Mouse (Mus musculus) heart, adult 18-20 months (tissue): ENCODE measurements at regions not wholly inside any gene's neighbourhood (a gene's known extent, or its start where the extent isn't known, plus 50 kb on each side); places are given as distances from the start of the nearest gene placed in this dataset.
"Not testable (repeated sequence)": the region's sequence is repeated elsewhere in the genome, so short reads cannot be mapped to it uniquely, and the experiment has no call there.

ENCODE experiments used
- DNase-seq, 2 experiments: peaks; one replicate each; pipeline ENCODE4 v3.0.0; 2021 to 2022; ENCODE audit warnings: mixed read lengths in 1 of 2

GRCm38 (mm10) chr8:31518903-31519302, 1909.6 kb upstream of the 5930422O12Rik start:
- no peak for DNase-seq

- no peak for DNase-seq
These were observed 1907.5 kb upstream of the 5930422O12Rik start for GRCm38 (mm10) chr8:31520991-31521448.

- no peak for DNase-seq
These were observed 1903.4 kb upstream of the 5930422O12Rik start for GRCm38 (mm10) chr8:31525071-31525470.

- no peak for DNase-seq
These were observed 1889.3 kb upstream of the 5930422O12Rik start for GRCm38 (mm10) chr8:31539251-31539650.

GRCm38 (mm10) chr8:31541646-31542045, 1886.9 kb upstream of the 5930422O12Rik start:
- no peak for DNase-seq

- DNase-seq, result no peak
These were observed 1854.4 kb upstream of the 5930422O12Rik start for GRCm38 (mm10) chr8:31574136-31574535.

GRCm38 (mm10) chr8:31576129-31576528, 1852.4 kb upstream of the 5930422O12Rik start:
- DNase-seq, result no peak

- DNase-seq, result no peak
These were observed 1843.8 kb upstream of the 5930422O12Rik start for GRCm38 (mm10) chr8:31584661-31585060.

- DNase-seq, result peak; percentile 14 to 20
These were observed 1829.0 kb upstream of the 5930422O12Rik start for GRCm38 (mm10) chr8:31599536-31599935.

GRCm38 (mm10) chr8:31600979-31601378, 1827.5 kb upstream of the 5930422O12Rik start:
- DNase-seq, result no peak

GRCm38 (mm10) chr8:31616501-31616900, 1812.0 kb upstream of the 5930422O12Rik start:
- DNase-seq, result no peak

GRCm38 (mm10) chr8:31627708-31628107, 1800.8 kb upstream of the 5930422O12Rik start:
- no peak for DNase-seq

- no peak for DNase-seq
These were observed 1800.4 kb upstream of the 5930422O12Rik start for GRCm38 (mm10) chr8:31628146-31628545.

GRCm38 (mm10) chr8:31638417-31638816, 1790.1 kb upstream of the 5930422O12Rik start:
- DNase-seq, result no peak

- DNase-seq, result no peak
These were observed 1764.8 kb upstream of the 5930422O12Rik start for GRCm38 (mm10) chr8:31663717-31664116.

- DNase-seq, result no peak
These were observed 1763.0 kb upstream of the 5930422O12Rik start for GRCm38 (mm10) chr8:31665485-31665884.

- DNase-seq, result no peak
These were observed 1724.3 kb upstream of the 5930422O12Rik start for GRCm38 (mm10) chr8:31704168-31704567.

- DNase-seq, result no peak
These were observed 1715.0 kb upstream of the 5930422O12Rik start for GRCm38 (mm10) chr8:31713321-31714076.

GRCm38 (mm10) chr8:31714077-31714458, 1714.4 kb upstream of the 5930422O12Rik start:
- no peak for DNase-seq

- DNase-seq, result no peak
These were observed 1708.5 kb upstream of the 5930422O12Rik start for GRCm38 (mm10) chr8:31720021-31720420.

GRCm38 (mm10) chr8:31720585-31720984, 1707.9 kb upstream of the 5930422O12Rik start:
- DNase-seq, result no peak

GRCm38 (mm10) chr8:31725430-31725829, 1703.1 kb upstream of the 5930422O12Rik start:
- no peak for DNase-seq

GRCm38 (mm10) chr8:31735610-31736009, 1692.9 kb upstream of the 5930422O12Rik start:
- no peak for DNase-seq

GRCm38 (mm10) chr8:31737314-31737713, 1691.2 kb upstream of the 5930422O12Rik start:
- not testable (repeated sequence) for DNase-seq
